Mouse (Mus musculus) heart, embryonic 10.5 days (tissue): ENCODE results near the gene Pelp1. TPM values are rescaled to one million over a fixed set of nuclear protein-coding genes. Genes with fewer than 3 reads are reported as not detected.
"Not testable (repeated sequence)": the region's sequence is repeated elsewhere in the genome, so short reads cannot be mapped to it uniquely, and the experiment has no call there.

Experiments used
- DNase-seq: peaks from one replicate; pipeline ENCODE4 v3.0.0-alpha.2; 2017; ENCODE audit warnings: low spot score
- H3K27ac ChIP-seq: fragments of 300-500 bp; sonication (generic); 2 replicates; pipeline ENCODE4 v1.5.1; 2016; ENCODE audit warnings: mild to moderate bottlenecking
- H3K27me3 ChIP-seq: fragments of 300-500 bp; sonication (generic); 2 replicates; pipeline ENCODE4 v1.6.1; 2016; ENCODE audit warnings: mild to moderate bottlenecking; ENCODE audit not compliant: poor library complexity, insufficient read depth, severe bottlenecking
- H3K36me3 ChIP-seq: fragments of 300-500 bp; sonication (generic); 2 replicates; pipeline ENCODE4 v1.6.1; 2016; ENCODE audit warnings: mild to moderate bottlenecking, moderate library complexity
- H3K4me1 ChIP-seq: fragments of 300-500 bp; sonication (generic); 2 replicates; pipeline ENCODE4 v1.6.1; 2016; ENCODE audit warnings: mild to moderate bottlenecking
- H3K4me3 ChIP-seq: fragments of 300-500 bp; sonication (generic); 2 replicates; pipeline ENCODE4 v1.5.1; 2016; ENCODE audit warnings: mild to moderate bottlenecking, moderate library complexity
- H3K9me3 ChIP-seq: fragments of 300-500 bp; sonication (generic); 2 replicates; pipeline ENCODE4 v1.6.1; 2016; ENCODE audit warnings: mild to moderate bottlenecking, moderate library complexity
- WGBS: fragments of 180-500 bp; shearing (Covaris S2); methylation state at CpG from one replicate; pipeline ENCODE4 v1.1.7; 2016; 5-methylcytosine and 5-hydroxymethylcytosine counted together
- polyA plus RNA-seq: library from polyadenylated mRNA; unstranded; fragments of >200 nt; fragmentation: Nextera tagmentation; extraction: Ambion mirVana; gene quantifications from 2 replicates; pipeline ENCODE4 v1.2.1, GENCODE M21; 2016

The Pelp1 gene
- polyA plus RNA-seq, 1 experiment from 2014 or later = 42.9 TPM

GRCm38 (mm10) chr11:70412591-70412990 is 2.8 kb upstream of the Pelp1 start:
- no peaks in the 10 kb centered on the region for H3K9me3 ChIP-seq
- no peak for DNase-seq
- H3K27me3 ChIP-seq = no peaks in the 10 kb centered on the region
- WGBS = 78% methylated on average over 5 of the region's 5 CpGs
- no peak overlapping the region for H3K27ac ChIP-seq
- 0 out of 2 replicates have a peak, but pooled peaks cover under 1% of the 10 kb centered on the region for H3K36me3 ChIP-seq
- no peak overlapping the region for H3K4me3 ChIP-seq
- H3K4me1 ChIP-seq = peaks cover 13% of the 10 kb centered on the region

GRCm38 (mm10) chr11:70410297-70410643 is 439 bp upstream of the Pelp1 start:
- Histone ChIP-seq H3K36me3 (peaks cover 16% of the 10 kb centered on the region), H3K4me3 (peak overlapping the region; percentile 100), H3K9me3 (no peaks in the 10 kb centered on the region), H3K27me3 (no peaks in the 10 kb centered on the region), H3K27ac (peak overlapping the region; percentile 98), H3K4me1 (peaks cover 13% of the 10 kb centered on the region)
- WGBS = 60% methylated on average over 6 of the region's 6 CpGs
- no peak for DNase-seq

GRCm38 (mm10) chr11:70403598-70403997 is 6.2 kb downstream of the Pelp1 start:
- no peak for DNase-seq
- Histone ChIP-seq H3K36me3 (peaks cover 68% of the 10 kb centered on the region), H3K27me3 (no peaks in the 10 kb centered on the region), H3K9me3 (no peaks in the 10 kb centered on the region), H3K4me1 (peaks cover 6% of the 10 kb centered on the region), H3K27ac (no peak overlapping the region), H3K4me3 (no peak overlapping the region)
- WGBS = 67% methylated on average over 2 of the region's 2 CpGs

- DNase-seq = no peak
- no peaks in the 10 kb centered on the region for H3K27me3 ChIP-seq
- H3K9me3 ChIP-seq = no peaks in the 10 kb centered on the region
- no peaks in the 10 kb centered on the region for H3K4me1 ChIP-seq
- H3K36me3 ChIP-seq = peaks cover 59% of the 10 kb centered on the region
- H3K4me3 ChIP-seq = no peak overlapping the region
- WGBS = 89% methylated on average over 5 of the region's 5 CpGs
- no peak overlapping the region for H3K27ac ChIP-seq
These were observed 20.4 kb downstream of the Pelp1 start for GRCm38 (mm10) chr11:70389421-70389820.

- H3K4me1 ChIP-seq = no peaks in the 10 kb centered on the region
- no peaks in the 10 kb centered on the region for H3K9me3 ChIP-seq
- DNase-seq = no peak
- no peak overlapping the region for H3K27ac ChIP-seq
- 70% methylated on average over 5 of the region's 5 CpGs for WGBS
- H3K36me3 ChIP-seq = peaks cover 42% of the 10 kb centered on the region
- no peak overlapping the region for H3K4me3 ChIP-seq
- no peaks in the 10 kb centered on the region for H3K27me3 ChIP-seq
These were observed 22.4 kb downstream of the Pelp1 start for GRCm38 (mm10) chr11:70387436-70387835.

- Histone ChIP-seq H3K9me3 (no peaks in the 10 kb centered on the region), H3K27ac (no peak overlapping the region), H3K36me3 (peaks cover 25% of the 10 kb centered on the region), H3K4me1 (0 out of 2 replicates have a peak, but pooled peaks cover 2% of the 10 kb centered on the region), H3K27me3 (no peaks in the 10 kb centered on the region), H3K4me3 (no peak overlapping the region)
- DNase-seq = no peak
- WGBS = 93% methylated on average over 3 of the region's 3 CpGs
These were observed 25.7 kb downstream of the Pelp1 start for GRCm38 (mm10) chr11:70384136-70384535.

- Histone ChIP-seq H3K27ac (no peak overlapping the region), H3K9me3 (no peaks in the 10 kb centered on the region), H3K4me1 (0 out of 2 replicates have a peak, but pooled peaks cover 2% of the 10 kb centered on the region), H3K27me3 (no peaks in the 10 kb centered on the region), H3K4me3 (no peak overlapping the region), H3K36me3 (peaks cover 13% of the 10 kb centered on the region)
- DNase-seq = no peak
- 84% methylated on average over 2 of the region's 2 CpGs for WGBS
These were observed 28.5 kb downstream of the Pelp1 start for GRCm38 (mm10) chr11:70381330-70381729.

- H3K27ac ChIP-seq = no peak overlapping the region
- H3K4me1 ChIP-seq = 0 out of 2 replicates have a peak, but pooled peaks cover 2% of the 10 kb centered on the region
- DNase-seq = no peak
- H3K9me3 ChIP-seq = no peaks in the 10 kb centered on the region
- no peaks in the 10 kb centered on the region for H3K27me3 ChIP-seq
- peaks cover 7% of the 10 kb centered on the region; the same call in 1 of the 2 replicates for H3K36me3 ChIP-seq
- no peak overlapping the region for H3K4me3 ChIP-seq
- 43% methylated on average over 1 of the region's 1 CpGs for WGBS
These were observed 29.3 kb downstream of the Pelp1 start for GRCm38 (mm10) chr11:70380478-70381005.

- DNase-seq = no peak
- Histone ChIP-seq H3K27ac (no peak overlapping the region), H3K4me1 (no peaks in the 10 kb centered on the region), H3K27me3 (no peaks in the 10 kb centered on the region), H3K4me3 (no peak overlapping the region), H3K9me3 (no peaks in the 10 kb centered on the region), H3K36me3 (no peaks in the 10 kb centered on the region)
- 82% methylated on average over 6 of the region's 6 CpGs for WGBS
These were observed 33.8 kb downstream of the Pelp1 start for GRCm38 (mm10) chr11:70376054-70376453.

- DNase-seq = no peak
- Histone ChIP-seq H3K27me3 (no peaks in the 10 kb centered on the region), H3K27ac (no peak overlapping the region), H3K36me3 (no peaks in the 10 kb centered on the region), H3K4me3 (no peak overlapping the region), H3K9me3 (no peaks in the 10 kb centered on the region), H3K4me1 (no peaks in the 10 kb centered on the region)
- WGBS = 54% methylated on average over 3 of the region's 3 CpGs
These were observed 35.5 kb downstream of the Pelp1 start for GRCm38 (mm10) chr11:70374302-70374701.

- Histone ChIP-seq H3K4me1 (no peaks in the 10 kb centered on the region), H3K27me3 (no peaks in the 10 kb centered on the region), H3K36me3 (no peaks in the 10 kb centered on the region), H3K27ac (no peak overlapping the region), H3K4me3 (no peak overlapping the region), H3K9me3 (no peaks in the 10 kb centered on the region)
- DNase-seq = no peak
- WGBS = 77% methylated on average over 7 of the region's 7 CpGs
These were observed 36.8 kb downstream of the Pelp1 start for GRCm38 (mm10) chr11:70372849-70373557.

GRCm38 (mm10) chr11:70372396-70372795 is 37.4 kb downstream of the Pelp1 start:
- Histone ChIP-seq H3K27ac (no peak overlapping the region), H3K4me3 (no peak overlapping the region), H3K4me1 (no peaks in the 10 kb centered on the region), H3K9me3 (no peaks in the 10 kb centered on the region), H3K27me3 (no peaks in the 10 kb centered on the region), H3K36me3 (no peaks in the 10 kb centered on the region)
- no peak for DNase-seq

- WGBS = 61% methylated on average over 2 of the region's 2 CpGs
- H3K4me1 ChIP-seq, H3K27ac ChIP-seq, H3K4me3 ChIP-seq, H3K27me3 ChIP-seq, H3K9me3 ChIP-seq, DNase-seq, H3K36me3 ChIP-seq: not testable (repeated sequence)
These were observed 41.2 kb downstream of the Pelp1 start for GRCm38 (mm10) chr11:70368626-70369025.

- H3K36me3 ChIP-seq, H3K4me3 ChIP-seq, H3K4me1 ChIP-seq, DNase-seq, H3K27me3 ChIP-seq, H3K27ac ChIP-seq, H3K9me3 ChIP-seq: not testable (repeated sequence)
- WGBS = 87% methylated on average over 6 of the region's 6 CpGs
These were observed 42.1 kb downstream of the Pelp1 start for GRCm38 (mm10) chr11:70367701-70368100.
